Mouse (Mus musculus) heart, embryonic 15.5 days (tissue): ENCODE data around the gene Papola. TPM values are rescaled to one million over a fixed set of nuclear protein-coding genes. Genes with fewer than 3 reads are reported as not detected.
"Not testable (repeated sequence)": the region's sequence is repeated elsewhere in the genome, so short reads cannot be mapped to it uniquely, and the experiment has no call there.

Experiments used
- ATAC-seq: fragments of 200-750 bp; cut with Nextera tagmentation; replicated peaks from 2 replicates; pipeline ENCODE4 v1.8.0; 2017; ENCODE audit warnings: low read depth, moderate TSS enrichment; ENCODE audit not compliant: insufficient number of reproducible peaks, insufficient read depth, low FRiP score
- H3K27ac ChIP-seq: fragments of 300-500 bp; sonication (generic); 2 replicates; pipeline ENCODE4 v1.5.1; 2015; ENCODE audit warnings: mild to moderate bottlenecking, inconsistent platforms
- H3K27me3 ChIP-seq: fragments of 300-500 bp; sonication (generic); 2 replicates; pipeline ENCODE4 v1.6.1; 2015; ENCODE audit warnings: inconsistent platforms
- H3K36me3 ChIP-seq: fragments of 300-500 bp; sonication (generic); 2 replicates; pipeline ENCODE4 v1.6.1; 2015; ENCODE audit warnings: mild to moderate bottlenecking, inconsistent platforms
- H3K4me1 ChIP-seq: fragments of 300-500 bp; sonication (generic); replicated peaks from 2 replicates; pipeline ENCODE4 v1.6.1; 2015; ENCODE audit warnings: inconsistent platforms
- H3K4me2 ChIP-seq: fragments of 300-500 bp; sonication (generic); 2 replicates; pipeline ENCODE4 v1.6.1; 2015; ENCODE audit warnings: inconsistent platforms, mild to moderate bottlenecking, moderate library complexity
- H3K4me3 ChIP-seq: fragments of 300-500 bp; sonication (generic); 2 replicates; pipeline ENCODE4 v1.5.1; 2015; ENCODE audit warnings: mild to moderate bottlenecking, inconsistent platforms
- H3K9ac ChIP-seq: fragments of 300-500 bp; sonication (generic); 2 replicates; pipeline ENCODE4 v1.6.1; 2015; ENCODE audit warnings: mild to moderate bottlenecking, inconsistent platforms
- H3K9me3 ChIP-seq: fragments of 300-500 bp; sonication (generic); replicated peaks from 2 replicates; pipeline ENCODE4 v1.6.1; 2016; ENCODE audit warnings: inconsistent platforms
- WGBS: fragments of 180-500 bp; shearing (Covaris S2); methylation state at CpG from one replicate; pipeline ENCODE4 v1.1.7; 2015; ENCODE audit warnings: mixed read lengths; 5-methylcytosine and 5-hydroxymethylcytosine counted together
- polyA plus RNA-seq: library from polyadenylated mRNA; unstranded; fragments of >200 nt; fragmentation: Nextera tagmentation; extraction: Ambion mirVana; gene quantifications from 2 replicates; pipeline ENCODE4 v1.2.1, GENCODE M21; 2015

Gene Papola
- polyA plus RNA-seq, 1 experiment from 2014 or later, result 148 TPM

GRCm38 (mm10) chr12:105839096-105839495 lies 54.6 kb downstream of the Papola start:
- no peak for ATAC-seq
- H3K9me3 ChIP-seq, result no peaks in the 10 kb centered on the region
- peaks cover 12% of the 10 kb centered on the region for H3K4me1 ChIP-seq
- H3K36me3 ChIP-seq, result peaks cover 51% of the 10 kb centered on the region
- 75% methylated on average over 4 of the region's 4 CpGs for WGBS
- no peak overlapping the region for H3K9ac ChIP-seq
- no peak overlapping the region for H3K4me2 ChIP-seq
- H3K4me3 ChIP-seq, result no peak overlapping the region
- no peak overlapping the region for H3K27ac ChIP-seq
- no peaks in the 10 kb centered on the region for H3K27me3 ChIP-seq

DNA sequence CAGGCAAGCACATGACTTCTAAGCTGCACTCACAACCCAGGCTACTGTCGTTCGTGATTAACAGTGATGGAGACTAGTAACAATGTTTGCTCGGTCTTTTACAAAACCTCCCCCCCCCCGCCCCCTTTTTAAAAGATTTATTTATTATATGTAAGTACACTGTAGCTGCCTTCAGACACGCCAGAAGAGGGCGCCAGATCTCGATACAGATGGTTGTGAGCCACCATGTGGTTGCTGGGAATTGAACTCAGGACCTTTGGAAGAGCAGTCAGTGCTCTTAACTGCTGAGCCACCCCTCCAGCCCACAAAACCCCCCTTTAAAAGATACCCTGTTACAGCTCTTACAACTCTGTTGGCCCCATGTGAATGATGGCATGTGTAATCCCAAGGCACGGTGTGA lies 56.1 kb downstream of the Papola start:
- H3K9ac ChIP-seq, H3K4me1 ChIP-seq, H3K27ac ChIP-seq, H3K4me2 ChIP-seq, ATAC-seq, H3K9me3 ChIP-seq, H3K27me3 ChIP-seq, H3K4me3 ChIP-seq: not testable (repeated sequence)
- 95% methylated on average over 8 of the region's 8 CpGs for WGBS
- peaks cover 46% of the 10 kb centered on the region for H3K36me3 ChIP-seq

DNA sequence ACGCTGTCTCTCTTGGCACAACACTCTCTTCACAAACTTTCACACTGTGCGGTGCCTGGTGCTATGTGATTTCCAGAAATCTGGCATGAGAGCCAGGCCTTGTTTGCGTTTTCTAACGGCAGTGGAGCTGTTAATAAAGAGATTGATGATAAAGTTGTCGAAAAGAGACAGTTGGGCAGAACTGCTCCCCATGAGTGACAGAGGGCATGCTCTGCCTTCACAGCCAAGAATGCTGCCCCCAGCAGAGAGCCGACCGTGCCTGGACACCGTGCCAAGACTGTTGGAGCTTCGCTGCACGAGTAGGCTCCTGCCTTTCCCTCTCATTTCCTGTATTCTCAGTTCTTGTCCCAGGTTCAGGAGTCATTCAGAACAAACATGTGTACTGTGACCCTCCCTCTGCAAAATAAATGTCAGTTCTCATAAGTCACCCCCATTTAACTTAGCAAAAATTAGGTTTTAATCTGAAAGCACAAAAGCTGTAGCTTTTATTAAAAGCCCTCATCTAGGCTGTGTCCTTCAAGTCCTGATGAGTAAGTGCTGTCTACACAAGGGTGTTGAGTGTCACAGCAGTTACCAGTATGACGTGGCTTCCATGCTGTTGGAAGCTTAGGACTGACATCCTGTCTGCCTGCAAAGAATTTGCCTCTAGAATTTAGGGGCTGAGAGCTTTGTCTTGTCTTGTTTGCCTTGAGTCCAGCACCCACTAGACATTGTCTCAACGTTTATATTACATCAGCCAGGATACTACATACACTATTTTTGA lies 58.9 kb downstream of the Papola start:
- WGBS, result 32% methylated on average over 12 of the region's 12 CpGs
- Histone ChIP-seq H3K4me3 (no peak overlapping the region), H3K9me3 (no peaks in the 10 kb centered on the region), H3K4me2 (no peak overlapping the region), H3K4me1 (peaks cover 9% of the 10 kb centered on the region), H3K27me3 (no peaks in the 10 kb centered on the region), H3K36me3 (peaks cover 28% of the 10 kb centered on the region; the same call in 1 of the 2 replicates), H3K27ac (0 out of 2 replicates have a peak overlapping the region, but pooled peaks have one; percentile 5), H3K9ac (no peak overlapping the region)
- ATAC-seq, result no peak

- Histone ChIP-seq H3K9me3 (no peaks in the 10 kb centered on the region), H3K27ac (no peak overlapping the region), H3K4me1 (peaks cover 9% of the 10 kb centered on the region), H3K27me3 (no peaks in the 10 kb centered on the region), H3K36me3 (peaks cover 20% of the 10 kb centered on the region; the same call in 1 of the 2 replicates), H3K4me2 (no peak overlapping the region), H3K4me3 (no peak overlapping the region), H3K9ac (no peak overlapping the region)
- WGBS, result 85% methylated on average over 4 of the region's 4 CpGs
- no peak for ATAC-seq
These were observed 59.9 kb downstream of the Papola start for GRCm38 (mm10) chr12:105844406-105844805.

DNA sequence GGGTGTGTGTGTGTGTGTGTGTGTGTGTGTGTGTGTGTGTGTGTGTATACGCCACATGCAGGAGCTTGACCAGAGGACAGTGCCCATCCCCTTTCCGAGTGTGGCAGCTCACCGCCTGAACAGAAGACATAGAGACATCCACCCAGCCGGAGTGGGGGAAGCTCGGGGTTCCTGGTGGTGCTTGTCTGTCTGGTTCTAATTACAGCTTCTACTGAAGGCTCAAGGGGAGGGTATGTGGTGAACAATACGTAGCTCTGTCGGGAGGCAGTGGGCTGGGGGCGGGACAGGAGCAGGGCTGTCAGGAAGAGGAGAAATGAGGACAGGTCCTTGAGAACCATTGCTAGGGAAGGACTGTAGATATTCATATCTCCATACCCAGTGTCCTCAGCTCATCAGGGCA lies 64.6 kb downstream of the Papola start:
- Histone ChIP-seq H3K9me3 (no peaks in the 10 kb centered on the region), H3K4me1 (no peaks in the 10 kb centered on the region; the same call in 1 of the 2 replicates), H3K4me2 (no peak overlapping the region), H3K4me3 (no peak overlapping the region), H3K9ac (no peak overlapping the region), H3K36me3 (no peaks in the 10 kb centered on the region), H3K27me3 (no peaks in the 10 kb centered on the region), H3K27ac (no peak overlapping the region)
- no peak for ATAC-seq
- WGBS, result 37% methylated on average over 8 of the region's 8 CpGs

DNA sequence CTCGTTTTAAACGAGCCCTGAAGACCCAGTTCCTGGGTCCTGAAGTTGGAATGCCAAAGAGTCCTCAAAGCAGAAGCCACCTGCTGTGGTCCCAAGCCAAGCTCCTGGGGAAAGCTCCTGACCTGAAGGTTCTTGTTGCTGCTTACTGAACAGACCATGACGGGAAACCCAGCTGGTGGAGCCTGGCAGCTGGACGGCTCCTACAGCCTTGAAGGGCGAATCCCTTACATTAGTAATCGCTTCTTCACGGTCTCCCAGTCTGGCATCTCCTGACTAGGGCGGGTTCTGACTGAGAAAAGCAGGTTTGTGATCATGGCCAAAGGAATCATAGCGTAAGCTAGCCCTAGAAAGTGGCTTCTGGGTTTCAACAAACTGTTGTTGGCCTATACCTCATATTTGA lies 66.2 kb downstream of the Papola start:
- H3K4me2 ChIP-seq, result no peak overlapping the region
- H3K9me3 ChIP-seq, result no peaks in the 10 kb centered on the region
- H3K27me3 ChIP-seq, result no peaks in the 10 kb centered on the region
- ATAC-seq, result no peak
- WGBS, result 77% methylated on average over 9 of the region's 9 CpGs
- H3K36me3 ChIP-seq, result no peaks in the 10 kb centered on the region
- no peak overlapping the region for H3K9ac ChIP-seq
- H3K27ac ChIP-seq, result no peak overlapping the region
- no peaks in the 10 kb centered on the region; the same call in 1 of the 2 replicates for H3K4me1 ChIP-seq
- no peak overlapping the region for H3K4me3 ChIP-seq

DNA sequence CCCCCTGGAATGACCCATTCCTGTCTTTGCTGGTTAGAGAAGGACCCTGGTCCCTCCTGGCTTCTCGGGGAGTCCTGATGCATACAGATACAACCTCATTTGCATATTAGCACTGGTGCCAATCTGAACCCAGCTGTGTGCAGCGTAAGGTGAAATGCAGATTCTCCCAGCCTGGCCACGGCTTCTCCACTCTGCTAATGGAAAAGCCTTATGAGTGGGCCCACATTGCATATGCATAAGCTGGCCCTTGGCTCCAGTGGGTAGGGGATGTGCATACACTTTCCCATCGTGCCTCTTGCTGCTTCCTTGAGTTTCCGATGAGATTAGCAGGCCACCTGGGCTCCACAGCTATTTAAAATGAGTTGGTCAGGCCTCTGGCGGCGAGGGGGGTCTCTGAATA lies 68.3 kb downstream of the Papola start:
- H3K9ac ChIP-seq, result no peak overlapping the region
- ATAC-seq, result no peak
- H3K27me3 ChIP-seq, result no peaks in the 10 kb centered on the region
- H3K4me1 ChIP-seq, result no peaks in the 10 kb centered on the region; the same call in 1 of the 2 replicates
- H3K9me3 ChIP-seq, result no peaks in the 10 kb centered on the region
- WGBS, result 60% methylated on average over 7 of the region's 7 CpGs
- H3K27ac ChIP-seq, result no peak overlapping the region
- no peak overlapping the region for H3K4me2 ChIP-seq
- H3K4me3 ChIP-seq, result no peak overlapping the region
- no peaks in the 10 kb centered on the region for H3K36me3 ChIP-seq

DNA sequence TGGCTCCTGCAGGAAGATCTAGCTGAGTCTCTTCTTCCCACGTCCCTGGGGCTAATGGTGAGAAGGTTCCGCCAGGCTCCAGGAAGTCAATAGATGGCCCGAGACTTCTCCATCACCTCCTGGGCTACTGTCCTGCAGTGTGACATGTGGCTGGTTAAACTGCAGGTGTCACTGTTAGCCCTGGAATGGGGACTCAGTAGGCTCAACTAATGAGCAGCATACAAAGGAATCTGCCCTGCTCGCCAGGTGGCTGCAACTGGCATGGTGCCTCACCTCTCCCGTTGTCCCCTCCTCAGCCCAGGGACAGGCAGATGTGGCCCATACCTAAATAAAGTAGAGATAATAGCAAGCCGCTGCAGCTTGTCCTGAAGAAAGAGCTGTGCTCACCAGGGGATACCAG lies 70.1 kb downstream of the Papola start:
- Histone ChIP-seq H3K9ac (no peak overlapping the region), H3K27me3 (no peaks in the 10 kb centered on the region), H3K9me3 (no peaks in the 10 kb centered on the region), H3K27ac (no peak overlapping the region), H3K4me3 (no peak overlapping the region), H3K4me2 (no peak overlapping the region), H3K4me1 (no peaks in the 10 kb centered on the region), H3K36me3 (no peaks in the 10 kb centered on the region)
- ATAC-seq, result no peak
- 23% methylated on average over 6 of the region's 6 CpGs for WGBS

DNA sequence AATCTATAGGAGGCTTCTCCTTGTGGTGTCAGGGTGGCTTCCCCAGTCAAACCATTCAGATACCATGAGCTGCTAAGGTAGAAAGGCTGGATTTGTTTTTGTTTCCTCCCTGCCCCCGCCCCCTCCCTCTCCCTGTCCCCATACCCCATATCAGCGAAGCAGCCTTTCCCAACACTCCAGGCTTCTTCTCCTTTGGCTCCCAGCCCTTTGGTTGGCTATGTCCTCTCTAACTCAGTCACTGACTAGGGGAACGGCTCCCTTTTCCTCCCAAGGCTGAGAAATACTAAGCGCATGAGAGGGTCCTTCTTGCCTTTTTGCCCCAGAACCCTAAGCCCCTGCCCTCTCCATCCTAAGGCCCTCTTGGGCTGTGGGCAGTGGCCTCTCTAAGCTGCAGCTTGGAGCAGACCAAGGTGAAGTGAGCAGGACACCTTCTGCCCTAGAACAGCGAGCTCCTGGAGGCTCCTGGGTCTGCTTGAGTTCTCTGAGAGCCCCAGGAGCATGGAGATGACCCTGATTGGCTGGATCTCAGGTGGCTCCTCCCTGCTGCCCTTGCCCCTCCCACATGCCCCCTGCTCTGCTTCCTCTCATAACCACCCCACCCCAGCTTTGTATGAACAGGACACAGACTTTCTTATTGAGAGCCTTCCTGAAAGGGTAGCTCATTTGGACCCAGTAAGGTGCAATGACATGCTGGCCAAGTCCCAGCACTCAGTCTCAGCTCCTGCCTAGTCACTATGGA lies 73.6 kb downstream of the Papola start:
- H3K9ac ChIP-seq, result no peak overlapping the region
- no peak for ATAC-seq
- H3K27ac ChIP-seq, result no peak overlapping the region
- 61% methylated on average over 5 of the region's 5 CpGs for WGBS
- H3K4me2 ChIP-seq, result no peak overlapping the region
- no peaks in the 10 kb centered on the region for H3K9me3 ChIP-seq
- no peaks in the 10 kb centered on the region for H3K4me1 ChIP-seq
- H3K27me3 ChIP-seq, result no peaks in the 10 kb centered on the region
- H3K36me3 ChIP-seq, result no peaks in the 10 kb centered on the region
- no peak overlapping the region for H3K4me3 ChIP-seq

GRCm38 (mm10) chr12:105862072-105862471 lies 77.6 kb downstream of the Papola start:
- no peak overlapping the region for H3K4me2 ChIP-seq
- H3K4me1 ChIP-seq, result no peaks in the 10 kb centered on the region
- H3K27me3 ChIP-seq, result no peaks in the 10 kb centered on the region
- no peak overlapping the region for H3K4me3 ChIP-seq
- no peaks in the 10 kb centered on the region for H3K36me3 ChIP-seq
- no peak for ATAC-seq
- no peak overlapping the region for H3K9ac ChIP-seq
- WGBS, result 71% methylated on average over 6 of the region's 6 CpGs
- no peaks in the 10 kb centered on the region for H3K9me3 ChIP-seq
- H3K27ac ChIP-seq, result no peak overlapping the region

DNA sequence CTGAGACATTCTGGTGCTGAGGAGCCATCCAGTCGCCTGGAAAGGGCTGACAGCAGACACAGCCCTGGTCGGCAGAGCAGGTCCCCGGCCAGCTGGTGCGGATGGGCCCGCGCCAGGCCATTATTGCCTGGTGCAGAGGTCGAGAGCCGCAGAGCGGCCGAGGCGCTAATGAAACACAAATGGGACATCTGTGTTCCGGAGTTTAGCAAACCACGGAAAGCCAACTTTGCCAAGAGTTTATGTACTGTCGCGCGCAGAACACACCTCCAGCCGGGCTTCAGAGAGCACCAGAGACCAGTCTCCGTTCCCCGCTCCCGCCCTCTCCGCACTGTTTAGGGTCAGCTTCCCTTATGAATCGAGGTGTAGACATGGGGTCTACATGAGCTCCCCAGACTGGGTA lies 78.1 kb downstream of the Papola start:
- Histone ChIP-seq H3K4me3 (no peak overlapping the region), H3K9ac (no peak overlapping the region), H3K9me3 (no peaks in the 10 kb centered on the region), H3K27me3 (no peaks in the 10 kb centered on the region), H3K36me3 (no peaks in the 10 kb centered on the region), H3K4me1 (no peaks in the 10 kb centered on the region), H3K27ac (no peak overlapping the region), H3K4me2 (no peak overlapping the region)
- ATAC-seq, result no peak
- 78% methylated on average over 22 of the region's 22 CpGs for WGBS
